10 mouse cellular contexts compared by ENCODE assay signal in genomic region chr11:119937216-119937615, GRCm38 (mm10). TPM values are rescaled to one million over a fixed set of nuclear protein-coding genes. Genes with fewer than 3 reads are reported as not detected.
A peak's percentile ranks its signal among the peaks of the same experiment; 100 is the strongest.
DNase-seq lines count a peak whose midpoint lies in the region; ATAC-seq and TF ChIP-seq lines count a peak whose summit lies in the region.
"Had no signal": no experiment of that assay in that cellular context is flagged by ENCODE, and none has a peak within 500 bp of the region (broad histone marks: within the 10 kb centered on the region; RNA-seq: fewer than 3 reads in every experiment).

No protein-coding gene starts in this region.

- no peak overlapping the region for H3K4me3 ChIP-seq in embryonic facial prominence, embryonic 11.5 days (ENCODE audit: low read depth, low read length)
- H3K4me3 ChIP-seq in embryonic facial prominence, embryonic 10.5 days, result no peak overlapping the region
- no peak overlapping the region for H3K4me3 ChIP-seq in lung, postnatal 0 days (ENCODE audit: low read depth, low read length)
- H3K4me3 ChIP-seq in stomach, embryonic 14.5 days (ENCODE audit: low read depth, low read length), result no peak overlapping the region
- H3K4me3 ChIP-seq: heart, adult 2 months had no signal

- no peak overlapping the region; the same call in 1 of the 2 replicates for H3K9ac ChIP-seq in embryonic facial prominence, embryonic 11.5 days (replicated peaks; ENCODE audit: low read length)
- no peak overlapping the region for H3K9ac ChIP-seq in lung, postnatal 0 days (replicated peaks; ENCODE audit: low read depth)
- H3K9ac ChIP-seq in stomach, embryonic 14.5 days (replicated peaks; ENCODE audit: low read depth, low read length), result peak overlapping the region; percentile 6; the same call in 1 of the 2 replicates

- H3K36me3 ChIP-seq in embryonic facial prominence, embryonic 11.5 days (replicated peaks; ENCODE audit: control insufficient read depth, insufficient read depth, low read depth, low read length), result no peaks in the 10 kb centered on the region
- no peaks in the 10 kb centered on the region for H3K36me3 ChIP-seq in embryonic facial prominence, embryonic 10.5 days (replicated peaks)
- no peaks in the 10 kb centered on the region for H3K36me3 ChIP-seq in lung, postnatal 0 days (ENCODE audit: insufficient read depth, low read length)
- H3K36me3 ChIP-seq in stomach, embryonic 14.5 days (ENCODE audit: control insufficient read depth, insufficient read depth, low read length), result no peaks in the 10 kb centered on the region

- TF ChIP-seq CTCF in lung, postnatal 0 days (IDR thresholded peaks at IDR 0.05), result no peak

- H3K4me1 ChIP-seq in embryonic facial prominence, embryonic 11.5 days (ENCODE audit: control insufficient read depth, insufficient read depth, low read length), result no peaks in the 10 kb centered on the region; the same call in none of the 2 replicates
- H3K4me1 ChIP-seq in embryonic facial prominence, embryonic 10.5 days, result peaks cover 84% of the 10 kb centered on the region
- H3K4me1 ChIP-seq in lung, postnatal 0 days (ENCODE audit: insufficient read depth, low read depth, low read length), result peaks cover 44% of the 10 kb centered on the region
- H3K4me1 ChIP-seq in stomach, embryonic 14.5 days (ENCODE audit: control insufficient read depth, insufficient read depth, low read length), result peaks cover 59% of the 10 kb centered on the region

- no peak overlapping the region for H3K4me2 ChIP-seq in embryonic facial prominence, embryonic 11.5 days (ENCODE audit: low read depth, low read length)
- peak overlapping the region; percentile 22; the same call in 1 of the 2 replicates for H3K4me2 ChIP-seq in lung, postnatal 0 days (replicated peaks; ENCODE audit: low read depth, low read length)
- H3K4me2 ChIP-seq in stomach, embryonic 14.5 days (replicated peaks; ENCODE audit: low read depth, low read length), result peak overlapping the region; percentile 20; the same call in 1 of the 2 replicates

- no peaks in the 10 kb centered on the region for H3K9me3 ChIP-seq in embryonic facial prominence, embryonic 11.5 days (replicated peaks; ENCODE audit: control insufficient read depth, low read length)
- H3K9me3 ChIP-seq in embryonic facial prominence, embryonic 10.5 days, result no peaks in the 10 kb centered on the region
- no peaks in the 10 kb centered on the region for H3K9me3 ChIP-seq in lung, postnatal 0 days (ENCODE audit: low read length)
- no peaks in the 10 kb centered on the region for H3K9me3 ChIP-seq in stomach, embryonic 14.5 days (ENCODE audit: control insufficient read depth, low read depth, low read length)

- DNase-seq in embryonic facial prominence, embryonic 11.5 days (ENCODE audit: low spot score), result peak; percentile 19
- DNase-seq in embryonic facial prominence, embryonic 10.5 days (ENCODE audit: low spot score), result no peak
- peak; percentile 78 for DNase-seq in lung, postnatal 0 days (ENCODE audit: low spot score)
- DNase-seq in lung, adult 18-20 months, result no peak
- DNase-seq in layer of hippocampus, postnatal 14 days (ENCODE audit: low spot score in 2 of 2), result peak; percentile 51 to 78
- DNase-seq in spleen, postnatal 36 days (ENCODE audit: low spot score in 2 of 2), result no peak
- no peak for DNase-seq in cerebellum, postnatal 4 days (ENCODE audit: low spot score in 2 of 2)
- DNase-seq: adrenal gland, adult 2 months; heart, adult 2 months had no signal

- no peak for ATAC-seq in embryonic facial prominence, embryonic 11.5 days (replicated peaks; ENCODE audit: insufficient number of reproducible peaks, low FRiP score, low TSS enrichment, low read depth)
- ATAC-seq in lung, postnatal 0 days, result peak; percentile 34; the same call in 1 of the 2 replicates
- ATAC-seq in stomach, embryonic 14.5 days (ENCODE audit: insufficient number of reproducible peaks, insufficient read depth, low FRiP score, low read depth), result no peak

- 48% methylated on average over 12 of the region's 12 CpGs for WGBS in embryonic facial prominence, embryonic 11.5 days
- WGBS in embryonic facial prominence, embryonic 10.5 days, result 56% methylated on average over 12 of the region's 12 CpGs
- WGBS in lung, postnatal 0 days, result 41% methylated on average over 12 of the region's 12 CpGs
- WGBS in stomach, embryonic 14.5 days, result 31% methylated on average over 12 of the region's 12 CpGs

- no peak overlapping the region for H3K27ac ChIP-seq in embryonic facial prominence, embryonic 11.5 days (replicated peaks; ENCODE audit: low read depth, low read length)
- no peak overlapping the region for H3K27ac ChIP-seq in embryonic facial prominence, embryonic 10.5 days (replicated peaks)
- H3K27ac ChIP-seq in lung, postnatal 0 days (ENCODE audit: low read length), result peak overlapping the region; percentile 71
- peak overlapping the region; percentile 78 for H3K27ac ChIP-seq in stomach, embryonic 14.5 days (ENCODE audit: low read length)
- H3K27ac ChIP-seq: heart, adult 2 months had no signal

- H3K27me3 ChIP-seq in embryonic facial prominence, embryonic 11.5 days (ENCODE audit: control insufficient read depth, insufficient read depth, low read length), result no peaks in the 10 kb centered on the region
- H3K27me3 ChIP-seq in embryonic facial prominence, embryonic 10.5 days (replicated peaks; ENCODE audit: low read depth, poor library complexity, severe bottlenecking), result peaks cover 44% of the 10 kb centered on the region
- no peaks in the 10 kb centered on the region for H3K27me3 ChIP-seq in lung, postnatal 0 days (replicated peaks; ENCODE audit: insufficient read depth, low read length)
- no peaks in the 10 kb centered on the region for H3K27me3 ChIP-seq in stomach, embryonic 14.5 days (ENCODE audit: control insufficient read depth, insufficient read depth, low read length)

- TF ChIP-seq EP300 in lung, postnatal 0 days (IDR thresholded peaks at IDR 0.05), result no peak

RNA-seq across cellular contexts. Expression of gene Baiap2, which starts 5.3 kb away (rescaled TPM):
- polyA plus RNA-seq in embryonic facial prominence, embryonic 11.5 days (2014; fragmentation: Nextera tagmentation; extraction: Ambion mirVana), result 11.9 and 13.9 TPM in 2 replicates
- polyA plus RNA-seq in embryonic facial prominence, embryonic 10.5 days (2016; fragmentation: Nextera tagmentation; extraction: Ambion mirVana), result 9.6 and 11.0 TPM in 2 replicates
- polyA plus RNA-seq in lung, postnatal 0 days (2015; fragmentation: Nextera tagmentation; extraction: Ambion mirVana), result 42.9 and 52.6 TPM in 2 replicates
- total RNA-seq in layer of hippocampus, postnatal 14 days (2021), result 100 to 1,000 TPM; 148 TPM
- polyA plus RNA-seq in stomach, embryonic 14.5 days (2014; fragmentation: Nextera tagmentation; extraction: Ambion mirVana), result 27.6 and 28.0 TPM in 2 replicates

RNA-seq across cellular contexts. Expression of gene Chmp6, which starts 24.0 kb away (rescaled TPM):
- polyA plus RNA-seq in embryonic facial prominence, embryonic 11.5 days (2014; fragmentation: Nextera tagmentation; extraction: Ambion mirVana), result 93.8 and 106 TPM in 2 replicates
- 117 and 120 TPM in 2 replicates for polyA plus RNA-seq in embryonic facial prominence, embryonic 10.5 days (2016; fragmentation: Nextera tagmentation; extraction: Ambion mirVana)
- polyA plus RNA-seq in lung, postnatal 0 days (2015; fragmentation: Nextera tagmentation; extraction: Ambion mirVana), result 83.6 and 89.9 TPM in 2 replicates
- 10 to 100 TPM; 37.1 to 39.1 TPM for total RNA-seq in layer of hippocampus, postnatal 14 days (2021)
- polyA plus RNA-seq in stomach, embryonic 14.5 days (2014; fragmentation: Nextera tagmentation; extraction: Ambion mirVana), result 85.9 and 89.5 TPM in 2 replicates

Comparison
In these comparisons a context has a peak if more than half of its experiments do, and no peak if none do; other contexts are left out.
1. DNase-seq: peak in embryonic facial prominence, embryonic 11.5 days (single experiment), lung, postnatal 0 days (single experiment) and layer of hippocampus, postnatal 14 days (2 of 2); none in embryonic facial prominence, embryonic 10.5 days (single experiment), lung, adult 18-20 months (0 of 2), spleen, postnatal 36 days (0 of 2) and cerebellum, postnatal 4 days (0 of 2).
2. H3K27ac ChIP-seq: peak in lung, postnatal 0 days (single experiment) and stomach, embryonic 14.5 days (single experiment); none in embryonic facial prominence, embryonic 11.5 days (single experiment) and embryonic facial prominence, embryonic 10.5 days (single experiment).